27 mouse cellular contexts compared by ENCODE assay signal in genomic region chr7:111838162-111838561, GRCm38 (mm10). TPM values are rescaled to one million over a fixed set of nuclear protein-coding genes. Genes with fewer than 3 reads are reported as not detected.
"Had no signal": no experiment of that assay in that cellular context is flagged by ENCODE, and none has a peak within 500 bp of the region (broad histone marks: within the 10 kb centered on the region; RNA-seq: fewer than 3 reads in every experiment).

No protein-coding gene starts in this region.

- H3K9me3 ChIP-seq: heart, embryonic 13.5 days; heart, embryonic 15.5 days; hindbrain, embryonic 10.5 days; hindbrain, embryonic 12.5 days; intestine, embryonic 15.5 days; kidney, embryonic 15.5 days; limb, embryonic 13.5 days; limb, embryonic 15.5 days; liver, embryonic 12.5 days had no signal

- H3K27ac ChIP-seq: gastrocnemius, adult 2 months; heart, embryonic 13.5 days; heart, embryonic 15.5 days; hindbrain, embryonic 10.5 days; hindbrain, embryonic 12.5 days; hindbrain, embryonic 14.5 days; intestine, embryonic 15.5 days; kidney, embryonic 15.5 days; kidney, postnatal 0 days; limb, embryonic 13.5 days; limb, embryonic 15.5 days; liver, embryonic 12.5 days; liver, embryonic 14.5 days had no signal

- H3K36me3 ChIP-seq: heart, embryonic 13.5 days; heart, embryonic 15.5 days; hindbrain, embryonic 10.5 days; hindbrain, embryonic 12.5 days; intestine, embryonic 15.5 days; kidney, embryonic 15.5 days; limb, embryonic 13.5 days; limb, embryonic 15.5 days; liver, embryonic 12.5 days had no signal

- DNase-seq: gastrocnemius, adult 2 months; gastrocnemius, postnatal 10 days; gastrocnemius, postnatal 25 days; heart, adult 18-20 months; heart, postnatal 14 days; heart, postnatal 4 days; kidney, adult 18-20 months; kidney, adult 9 months; kidney, postnatal 14 days; kidney, postnatal 36 days; layer of hippocampus, adult 9-11 months; layer of hippocampus, postnatal 36 days; left cerebral cortex, postnatal 4 days had no signal

- H3K27me3 ChIP-seq: heart, embryonic 13.5 days; heart, embryonic 15.5 days; hindbrain, embryonic 12.5 days; intestine, embryonic 15.5 days; kidney, embryonic 15.5 days; limb, embryonic 13.5 days; limb, embryonic 15.5 days; liver, embryonic 12.5 days had no signal

- H3K4me3 ChIP-seq: gastrocnemius, adult 2 months; heart, embryonic 13.5 days; heart, embryonic 15.5 days; hindbrain, embryonic 10.5 days; hindbrain, embryonic 12.5 days; intestine, embryonic 15.5 days; kidney, embryonic 15.5 days; limb, embryonic 13.5 days; limb, embryonic 15.5 days; liver, embryonic 12.5 days had no signal

- H3K4me1 ChIP-seq: heart, embryonic 15.5 days; hindbrain, embryonic 10.5 days; hindbrain, embryonic 12.5 days; intestine, embryonic 15.5 days; limb, embryonic 13.5 days; limb, embryonic 15.5 days; liver, embryonic 12.5 days had no signal

RNA-seq across cellular contexts. Expression of gene Galnt18, which starts 58.4 kb away (rescaled TPM):
- total RNA-seq: granulocyte monocyte progenitor cell, adult 5-6 weeks had no signal
- polyA plus RNA-seq: inflammation-experienced regulatory T-cells, adult 6 months had no signal
